Mouse (Mus musculus): ENCODE data around the gene Gnptab. TPM values are rescaled to one million over a fixed set of nuclear protein-coding genes. Genes with fewer than 3 reads are reported as not detected.

The Gnptab gene
- polyA plus RNA-seq, 1 experiment from 2014 or later = 7.3 TPM

DNA sequence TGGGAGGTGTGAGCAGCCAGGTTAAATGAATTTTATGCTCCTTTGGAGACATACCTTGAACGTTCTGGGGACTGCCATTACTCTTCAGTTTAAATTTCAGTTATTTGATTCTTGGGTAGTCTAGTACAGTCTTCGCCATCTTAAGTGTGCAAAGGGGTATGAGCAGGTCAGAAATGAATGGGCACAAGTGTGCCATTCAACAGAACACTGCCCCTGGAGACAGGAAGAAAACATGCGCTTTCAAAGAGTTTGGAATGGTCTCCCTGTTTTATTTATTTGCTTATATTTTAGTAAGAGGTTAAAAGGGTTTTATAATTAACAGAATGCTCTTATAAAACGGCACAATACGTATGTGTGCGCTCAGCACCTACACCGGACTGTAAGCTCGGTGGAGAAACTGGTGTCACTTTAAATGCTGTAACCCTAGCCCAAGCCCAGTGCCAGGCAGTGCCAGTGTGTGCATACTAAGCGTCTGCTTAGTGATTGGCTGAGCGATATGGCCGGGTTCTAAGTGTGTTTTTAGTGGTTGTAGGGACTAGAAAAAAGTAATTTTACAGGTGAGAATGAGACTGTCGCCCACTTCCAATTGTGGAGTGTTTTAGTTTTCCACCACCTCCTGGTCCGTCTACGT lies 1.6 kb downstream of the Gnptab start:
- H3K27me3 ChIP-seq (replicated peaks) = 0 out of 2 replicates have a peak, but pooled peaks cover 6% of the 10 kb centered on the region
- H3K4me1 ChIP-seq = peaks cover 58% of the 10 kb centered on the region
- peak overlapping the region; percentile 73 for H3K4me3 ChIP-seq
- 60% methylated on average over 14 of the region's 14 CpGs for WGBS (ENCODE audit: insufficient replicate concordance)
- peak overlapping the region; percentile 76; the same call in 1 of the 2 replicates for H3K27ac ChIP-seq
- no peak for ATAC-seq
- H3K4me2 ChIP-seq = peak overlapping the region; percentile 97
- no peaks in the 10 kb centered on the region for H3K9me3 ChIP-seq (replicated peaks)
- no peaks in the 10 kb centered on the region for H3K36me3 ChIP-seq
- peak overlapping the region; percentile 76; the same call in 1 of the 2 replicates for H3K9ac ChIP-seq

DNA sequence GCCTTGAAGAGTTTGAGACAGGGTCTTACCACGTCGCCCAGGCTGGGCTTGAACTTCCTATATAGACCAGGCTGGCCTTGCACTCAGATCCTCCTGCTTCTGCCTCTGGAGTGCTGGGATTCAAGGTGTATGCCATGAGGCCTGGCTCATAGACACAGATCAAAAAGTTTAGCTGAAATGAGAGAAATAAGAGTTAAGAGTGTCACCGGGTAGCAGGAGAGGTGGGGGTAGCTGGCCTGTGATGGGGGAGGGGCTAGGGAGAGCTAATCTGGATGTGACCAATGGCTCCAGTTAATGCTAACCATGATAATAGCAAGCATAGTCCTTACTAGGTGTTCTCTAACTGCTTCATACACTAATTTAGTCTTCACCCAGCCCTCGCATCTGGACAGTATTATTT lies 2.4 kb downstream of the Gnptab start:
- no peaks in the 10 kb centered on the region for H3K27me3 ChIP-seq (replicated peaks)
- H3K4me2 ChIP-seq = peak overlapping the region; percentile 97
- no peaks in the 10 kb centered on the region for H3K9me3 ChIP-seq (replicated peaks)
- ATAC-seq = no peak
- peaks cover 66% of the 10 kb centered on the region for H3K4me1 ChIP-seq
- no peak overlapping the region for H3K27ac ChIP-seq
- 60% methylated on average over 4 of the region's 4 CpGs for WGBS (ENCODE audit: insufficient replicate concordance)
- H3K36me3 ChIP-seq = no peaks in the 10 kb centered on the region
- no peak overlapping the region for H3K4me3 ChIP-seq
- no peak overlapping the region for H3K9ac ChIP-seq

DNA sequence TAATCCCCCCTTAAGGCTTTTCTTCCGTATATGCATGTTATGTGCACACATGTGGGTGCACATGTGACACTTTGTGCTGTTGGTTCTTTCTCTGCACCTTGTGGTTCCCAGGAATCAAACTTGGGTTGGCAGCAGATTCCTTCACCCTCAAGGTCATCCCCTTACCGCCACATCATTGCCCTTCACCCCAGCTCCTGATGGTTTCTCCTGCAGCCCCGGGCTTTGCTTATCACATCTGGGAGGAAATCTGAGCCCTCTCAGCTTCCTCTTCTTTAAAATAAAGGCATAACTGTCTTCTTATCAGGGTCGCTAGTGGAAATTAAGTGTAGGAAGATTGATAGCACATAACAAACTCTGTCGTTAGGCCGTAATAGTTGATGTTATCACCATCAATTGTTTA lies 3.1 kb downstream of the Gnptab start:
- Histone ChIP-seq H3K27me3 (replicated peaks) (no peaks in the 10 kb centered on the region), H3K4me2 (no peak overlapping the region), H3K9ac (no peak overlapping the region), H3K9me3 (replicated peaks) (no peaks in the 10 kb centered on the region), H3K4me3 (no peak overlapping the region), H3K27ac (no peak overlapping the region), H3K4me1 (peaks cover 71% of the 10 kb centered on the region), H3K36me3 (no peaks in the 10 kb centered on the region)
- 24% methylated on average over 6 of the region's 6 CpGs for WGBS (ENCODE audit: insufficient replicate concordance)
- no peak for ATAC-seq

DNA sequence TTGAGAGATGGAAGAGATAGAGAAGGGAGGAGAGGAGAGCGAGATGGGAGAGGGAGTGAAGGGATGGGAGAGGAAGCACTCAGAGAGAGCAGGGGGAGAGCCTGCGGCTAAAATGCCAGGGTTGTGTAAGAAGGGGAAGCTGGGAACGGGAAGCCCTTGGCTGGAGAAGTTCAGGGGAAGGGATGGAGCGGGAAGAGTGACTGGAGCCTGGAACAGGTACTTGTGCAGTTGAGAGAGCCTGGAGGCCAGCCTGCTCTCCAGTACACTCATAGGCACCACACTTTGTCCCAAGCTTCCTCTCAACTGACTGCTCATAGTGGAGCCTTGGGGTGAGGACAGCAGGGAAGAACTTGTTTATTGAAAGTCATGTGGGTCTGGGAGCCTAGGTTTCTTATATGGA lies 4.5 kb downstream of the Gnptab start:
- Histone ChIP-seq H3K9ac (no peak overlapping the region), H3K4me1 (peaks cover 70% of the 10 kb centered on the region), H3K27me3 (replicated peaks) (no peaks in the 10 kb centered on the region), H3K9me3 (replicated peaks) (no peaks in the 10 kb centered on the region), H3K4me2 (no peak overlapping the region), H3K36me3 (no peaks in the 10 kb centered on the region), H3K27ac (no peak overlapping the region), H3K4me3 (no peak overlapping the region)
- 36% methylated on average over 4 of the region's 4 CpGs for WGBS (ENCODE audit: insufficient replicate concordance)
- no peak for ATAC-seq

DNA sequence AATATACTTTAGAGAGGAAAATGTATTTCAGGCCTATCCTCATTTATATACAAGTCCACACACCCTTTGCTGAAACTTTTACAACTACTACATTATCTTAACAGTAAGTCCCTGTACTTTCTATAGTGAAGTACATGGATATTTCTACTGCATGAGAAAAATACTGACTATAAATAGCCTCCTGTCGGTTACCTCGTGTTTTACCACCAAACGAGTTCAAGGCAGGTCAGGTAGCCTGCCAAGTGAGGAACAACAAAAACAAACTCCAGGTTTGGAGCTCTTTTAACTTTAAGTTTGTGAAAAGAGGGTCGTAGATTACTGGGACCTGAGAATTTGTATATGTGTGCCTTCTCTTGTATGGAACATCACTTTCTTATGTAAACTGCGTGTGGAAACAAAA lies 5.1 kb downstream of the Gnptab start:
- Histone ChIP-seq H3K4me3 (no peak overlapping the region), H3K9ac (no peak overlapping the region), H3K4me2 (no peak overlapping the region), H3K36me3 (no peaks in the 10 kb centered on the region), H3K4me1 (peaks cover 72% of the 10 kb centered on the region), H3K27ac (no peak overlapping the region), H3K9me3 (replicated peaks) (no peaks in the 10 kb centered on the region), H3K27me3 (replicated peaks) (no peaks in the 10 kb centered on the region)
- WGBS (ENCODE audit: insufficient replicate concordance) = 46% methylated on average over 5 of the region's 5 CpGs
- ATAC-seq = no peak

DNA sequence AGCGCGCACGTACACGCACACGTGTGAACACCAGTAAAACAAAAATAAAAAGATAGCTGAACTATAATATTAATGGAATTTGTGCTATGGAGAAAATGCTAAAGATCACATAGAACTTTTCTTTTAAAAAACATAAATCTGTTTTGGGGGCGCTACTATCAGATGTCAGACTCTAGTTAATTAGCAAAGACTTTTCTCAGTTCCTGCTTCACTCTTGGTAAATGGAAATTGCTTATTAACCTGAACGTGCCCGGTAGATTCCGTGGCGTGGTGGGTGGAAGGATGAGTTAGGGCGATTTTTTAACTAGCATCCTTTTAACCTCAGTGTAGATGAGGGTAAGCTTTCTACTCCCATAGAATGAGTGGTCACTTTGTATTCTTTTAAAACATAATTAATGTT lies 6.4 kb downstream of the Gnptab start:
- 77% methylated on average over 11 of the region's 11 CpGs for WGBS (ENCODE audit: insufficient replicate concordance)
- no peaks in the 10 kb centered on the region for H3K27me3 ChIP-seq (replicated peaks)
- no peak for ATAC-seq
- H3K4me2 ChIP-seq = no peak overlapping the region
- no peak overlapping the region for H3K4me3 ChIP-seq
- no peaks in the 10 kb centered on the region for H3K9me3 ChIP-seq (replicated peaks)
- H3K27ac ChIP-seq = no peak overlapping the region
- no peak overlapping the region for H3K9ac ChIP-seq
- peaks cover 74% of the 10 kb centered on the region for H3K4me1 ChIP-seq
- no peaks in the 10 kb centered on the region for H3K36me3 ChIP-seq

DNA sequence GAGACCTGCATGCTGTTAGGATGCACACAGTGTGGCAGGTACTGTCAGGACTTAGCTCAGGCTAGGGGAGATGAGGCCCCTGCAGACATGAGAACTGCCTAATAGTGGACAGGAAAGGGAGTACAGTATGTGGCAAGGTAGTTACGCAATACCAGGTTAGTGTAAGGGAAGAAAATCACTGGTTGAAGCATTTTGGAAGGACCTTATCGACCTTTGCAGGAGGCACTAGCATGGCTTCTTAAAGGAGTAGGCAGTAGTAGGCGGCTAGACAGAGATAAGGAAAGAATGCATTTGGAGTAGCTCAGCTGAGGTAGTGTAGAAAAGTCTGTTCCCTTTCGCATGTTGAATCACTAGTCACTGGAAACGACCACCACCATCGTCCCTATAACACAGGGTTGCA lies 6.8 kb downstream of the Gnptab start:
- Histone ChIP-seq H3K4me1 (peaks cover 74% of the 10 kb centered on the region), H3K9ac (no peak overlapping the region), H3K9me3 (replicated peaks) (no peaks in the 10 kb centered on the region), H3K36me3 (no peaks in the 10 kb centered on the region), H3K27ac (no peak overlapping the region), H3K27me3 (replicated peaks) (no peaks in the 10 kb centered on the region), H3K4me3 (no peak overlapping the region), H3K4me2 (peak overlapping the region; percentile 40)
- peak; percentile 83 for ATAC-seq
- 13% methylated on average over 6 of the region's 6 CpGs for WGBS (ENCODE audit: insufficient replicate concordance)

DNA sequence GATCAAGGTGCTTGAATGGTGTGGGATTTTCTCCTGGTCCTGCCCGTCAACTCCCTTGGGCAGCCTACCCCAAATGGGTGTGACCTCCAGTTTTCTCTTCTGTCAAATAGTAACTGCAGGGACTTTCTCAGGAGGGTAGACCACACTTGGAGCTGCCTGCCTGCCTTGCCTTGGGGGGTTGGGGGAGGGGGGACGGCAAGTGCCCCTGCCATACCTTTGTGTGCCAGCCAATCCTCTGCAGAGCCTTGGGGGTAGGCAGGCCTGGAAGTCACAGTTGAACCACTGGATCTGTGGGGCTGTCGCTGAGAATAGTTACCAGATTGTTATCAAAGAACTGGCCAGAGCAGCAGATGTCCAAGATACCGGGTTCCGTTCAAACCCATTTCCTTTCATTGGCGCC lies 7.3 kb downstream of the Gnptab start:
- WGBS (ENCODE audit: insufficient replicate concordance) = 38% methylated on average over 6 of the region's 6 CpGs
- H3K27ac ChIP-seq = no peak overlapping the region
- no peaks in the 10 kb centered on the region for H3K36me3 ChIP-seq
- H3K9ac ChIP-seq = no peak overlapping the region
- no peaks in the 10 kb centered on the region for H3K9me3 ChIP-seq (replicated peaks)
- peaks cover 69% of the 10 kb centered on the region for H3K4me1 ChIP-seq
- H3K27me3 ChIP-seq (replicated peaks) = no peaks in the 10 kb centered on the region
- ATAC-seq = 0 out of 2 replicates have a peak, but pooled peaks have one; percentile 4
- H3K4me2 ChIP-seq = peak overlapping the region; percentile 40
- no peak overlapping the region for H3K4me3 ChIP-seq

DNA sequence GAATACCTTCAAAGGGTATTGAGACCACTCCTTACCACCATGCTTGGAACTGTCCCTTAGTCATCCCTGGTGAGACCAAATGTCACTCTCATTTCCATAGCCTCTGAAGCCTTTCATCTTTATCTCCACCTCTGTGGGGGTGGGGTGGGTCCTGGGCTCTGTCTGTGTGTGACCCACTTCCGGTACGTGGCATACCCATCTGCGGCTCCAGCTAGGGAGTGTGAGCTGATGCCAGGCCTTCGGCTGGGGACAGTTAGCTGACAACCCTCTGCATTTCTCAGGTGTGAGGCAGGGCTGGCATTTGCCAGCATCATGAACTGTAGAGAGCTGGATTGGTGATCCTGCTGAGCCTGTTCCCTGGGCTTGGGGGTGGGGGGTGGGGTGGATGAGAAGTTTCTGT lies 10.6 kb downstream of the Gnptab start:
- ATAC-seq = peak; percentile 46
- H3K4me2 ChIP-seq = peak overlapping the region; percentile 28
- H3K27me3 ChIP-seq (replicated peaks) = no peaks in the 10 kb centered on the region
- H3K27ac ChIP-seq = no peak overlapping the region; the same call in 1 of the 2 replicates
- H3K4me3 ChIP-seq = no peak overlapping the region
- H3K9me3 ChIP-seq (replicated peaks) = no peaks in the 10 kb centered on the region
- H3K36me3 ChIP-seq = no peaks in the 10 kb centered on the region
- H3K4me1 ChIP-seq = peaks cover 46% of the 10 kb centered on the region
- H3K9ac ChIP-seq = no peak overlapping the region
- 19% methylated on average over 4 of the region's 4 CpGs for WGBS (ENCODE audit: insufficient replicate concordance)

DNA sequence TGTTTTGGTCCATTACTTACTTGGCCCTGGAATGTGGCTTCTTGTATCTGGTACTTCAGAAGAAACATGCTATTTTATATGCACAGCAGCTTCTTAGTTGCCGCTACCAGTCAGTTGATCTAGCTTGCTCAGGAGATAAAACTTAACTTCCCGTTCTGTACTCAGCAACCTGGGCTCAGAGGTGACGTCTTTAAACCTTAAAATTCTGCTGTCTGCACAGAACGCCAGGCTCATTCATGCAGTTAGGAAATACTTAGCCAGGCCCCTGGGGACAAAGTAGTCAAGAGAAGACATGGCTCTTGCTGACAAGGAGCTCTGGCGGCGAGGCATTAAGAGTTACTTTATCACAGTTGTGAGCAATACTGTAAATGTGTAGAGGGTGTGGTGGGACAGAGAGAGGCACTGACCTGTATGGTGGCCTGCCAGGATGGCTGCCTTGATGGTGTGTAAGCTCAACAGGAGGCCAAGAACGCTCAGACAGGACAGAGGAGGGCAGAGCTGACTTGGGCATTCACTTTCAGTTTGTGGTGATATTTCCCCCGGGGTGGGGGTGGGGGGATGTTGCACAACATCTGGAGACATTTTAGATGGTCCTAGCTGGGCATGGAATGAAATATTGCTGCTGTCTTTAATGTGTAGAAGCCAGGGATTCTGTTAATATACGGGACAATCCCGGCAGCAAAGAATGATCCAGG lies 11.3 kb downstream of the Gnptab start:
- H3K27ac ChIP-seq = no peak overlapping the region; the same call in 1 of the 2 replicates
- no peaks in the 10 kb centered on the region for H3K36me3 ChIP-seq
- no peak overlapping the region for H3K9ac ChIP-seq
- no peak overlapping the region for H3K4me3 ChIP-seq
- H3K4me1 ChIP-seq = peaks cover 39% of the 10 kb centered on the region
- no peak for ATAC-seq
- H3K9me3 ChIP-seq (replicated peaks) = no peaks in the 10 kb centered on the region
- H3K4me2 ChIP-seq = peak overlapping the region; percentile 28
- H3K27me3 ChIP-seq (replicated peaks) = no peaks in the 10 kb centered on the region
- WGBS (ENCODE audit: insufficient replicate concordance) = 35% methylated on average over 10 of the region's 10 CpGs

DNA sequence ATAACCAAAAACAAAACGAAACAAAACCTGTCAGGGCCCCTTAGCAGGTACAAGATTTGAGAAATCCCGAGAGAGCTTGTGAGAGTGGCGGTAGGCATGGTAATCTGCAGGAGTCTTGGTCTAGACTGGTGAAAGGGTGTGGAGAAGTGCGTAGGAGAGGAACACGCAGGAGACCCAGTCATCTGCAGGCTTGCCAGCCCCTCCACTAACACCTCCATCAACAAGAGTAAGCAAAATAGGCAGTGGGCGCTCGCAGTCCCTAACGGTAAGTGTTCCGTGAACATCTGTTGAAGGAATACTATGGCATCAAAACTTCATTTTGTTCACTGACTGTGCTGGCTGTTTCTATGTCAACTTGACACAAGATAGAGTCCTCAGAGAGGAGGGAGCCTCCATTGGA lies 12.6 kb downstream of the Gnptab start:
- WGBS (ENCODE audit: insufficient replicate concordance) = 86% methylated on average over 9 of the region's 9 CpGs
- Histone ChIP-seq H3K9me3 (replicated peaks) (no peaks in the 10 kb centered on the region), H3K36me3 (no peaks in the 10 kb centered on the region), H3K27me3 (replicated peaks) (no peaks in the 10 kb centered on the region), H3K4me3 (no peak overlapping the region), H3K9ac (no peak overlapping the region), H3K4me2 (no peak overlapping the region), H3K27ac (no peak overlapping the region), H3K4me1 (peaks cover 27% of the 10 kb centered on the region)
- no peak for ATAC-seq

DNA sequence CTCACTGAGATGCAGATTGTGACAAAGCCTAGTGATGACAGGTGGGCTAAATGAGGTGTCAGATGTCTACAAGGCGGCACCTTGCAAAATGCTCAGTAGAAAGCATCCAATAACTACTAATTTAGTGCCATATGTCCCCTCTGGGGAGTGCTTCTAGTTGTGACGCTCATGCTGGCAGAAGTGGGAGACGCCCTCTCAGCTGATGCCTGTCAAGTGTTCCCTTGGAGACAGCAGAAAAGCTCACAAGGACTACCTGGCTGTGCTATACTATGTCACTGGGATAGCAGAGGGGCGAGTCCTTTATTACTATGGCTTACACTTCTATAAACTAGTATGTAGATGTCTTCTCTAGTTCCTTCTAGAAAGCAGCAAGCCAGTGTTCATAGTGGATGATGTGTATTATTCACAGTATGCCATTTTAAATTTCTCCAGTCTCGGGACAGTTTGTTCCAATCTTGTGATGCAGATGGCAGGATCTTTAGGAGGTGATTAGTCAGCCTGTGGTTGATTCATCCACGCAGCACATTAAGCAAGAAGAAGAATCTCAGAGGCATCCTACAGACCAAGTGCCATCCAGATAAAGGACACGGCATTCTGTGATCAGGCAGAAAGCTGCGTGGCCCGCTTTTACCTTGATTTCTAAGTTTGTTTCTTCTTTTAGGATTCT lies 13.4 kb downstream of the Gnptab start:
- no peak overlapping the region for H3K9ac ChIP-seq
- H3K27ac ChIP-seq = no peak overlapping the region
- H3K36me3 ChIP-seq = no peaks in the 10 kb centered on the region
- H3K4me3 ChIP-seq = no peak overlapping the region
- H3K9me3 ChIP-seq (replicated peaks) = no peaks in the 10 kb centered on the region
- peaks cover 23% of the 10 kb centered on the region for H3K4me1 ChIP-seq
- H3K27me3 ChIP-seq (replicated peaks) = no peaks in the 10 kb centered on the region
- no peak for ATAC-seq
- 76% methylated on average over 9 of the region's 9 CpGs for WGBS (ENCODE audit: insufficient replicate concordance)
- H3K4me2 ChIP-seq = no peak overlapping the region
